Mouse (Mus musculus) monocyte, adult 5-6 weeks (primary cell): ENCODE data around the gene Stx2. TPM values are rescaled to one million over a fixed set of nuclear protein-coding genes. Genes with fewer than 3 reads are reported as not detected.
"Not testable (repeated sequence)": the region's sequence is repeated elsewhere in the genome, so short reads cannot be mapped to it uniquely, and the experiment has no call there.

Experiments
- ATAC-seq: fragments of 153-309, 156-312 bp; replicated peaks from 2 replicates; pipeline ENCODE4 v1.8.0; 2017; ENCODE audit warnings: mild to moderate bottlenecking; ENCODE audit not compliant: low TSS enrichment, insufficient number of reproducible peaks, severe bottlenecking, poor library complexity, low FRiP score
- total RNA-seq: library from RNA; stranded (forward); fragments of 200-1000, 200-491, 200-594 nt; gene quantifications from 3 replicates; pipeline ENCODE4 v1.2.3, GENCODE M21; 2017

The Stx2 gene
- total RNA-seq, 1 experiment from 2014 or later, result 19.9 TPM

DNA sequence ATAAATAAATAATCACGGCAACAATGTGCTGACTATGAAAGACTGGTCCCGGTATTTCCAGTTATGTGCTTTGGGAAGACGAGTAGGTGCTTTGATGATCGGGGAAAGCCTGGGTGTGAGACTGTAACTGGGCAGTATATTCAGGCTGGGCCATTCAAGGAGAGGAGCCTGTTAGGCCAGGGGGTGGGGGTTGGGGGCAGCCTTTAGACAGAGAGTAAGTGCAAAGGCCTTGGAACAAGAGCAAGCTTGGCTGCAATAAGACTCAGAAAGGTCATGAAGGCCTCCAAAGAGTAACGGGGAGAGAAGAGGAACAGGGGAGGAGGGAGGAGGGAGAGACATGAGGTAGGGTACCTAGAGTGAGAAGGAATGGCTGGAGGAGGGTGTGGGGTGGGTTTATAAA is 7.2 kb upstream of the Stx2 start:
- no peak for ATAC-seq

DNA sequence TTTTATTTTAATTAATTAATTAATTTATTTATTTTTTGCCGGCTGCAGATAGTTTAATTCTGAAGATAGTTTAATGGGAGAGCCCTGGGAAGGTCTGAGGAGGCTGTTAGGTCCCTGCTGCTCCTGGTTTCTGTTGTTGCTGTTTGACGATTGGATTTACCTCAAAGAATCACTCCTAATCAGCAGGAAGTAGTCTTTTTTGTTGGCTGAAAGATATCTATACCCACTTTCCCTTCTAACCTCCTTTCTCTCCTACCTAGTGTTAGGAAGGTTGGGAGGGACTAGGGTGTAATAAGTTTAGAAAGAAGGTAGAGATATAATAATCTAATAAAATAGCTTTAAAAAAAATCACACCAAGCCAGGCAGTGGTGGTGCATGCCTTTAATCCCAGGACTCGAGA is 6.6 kb upstream of the Stx2 start:
- ATAC-seq, result no peak

DNA sequence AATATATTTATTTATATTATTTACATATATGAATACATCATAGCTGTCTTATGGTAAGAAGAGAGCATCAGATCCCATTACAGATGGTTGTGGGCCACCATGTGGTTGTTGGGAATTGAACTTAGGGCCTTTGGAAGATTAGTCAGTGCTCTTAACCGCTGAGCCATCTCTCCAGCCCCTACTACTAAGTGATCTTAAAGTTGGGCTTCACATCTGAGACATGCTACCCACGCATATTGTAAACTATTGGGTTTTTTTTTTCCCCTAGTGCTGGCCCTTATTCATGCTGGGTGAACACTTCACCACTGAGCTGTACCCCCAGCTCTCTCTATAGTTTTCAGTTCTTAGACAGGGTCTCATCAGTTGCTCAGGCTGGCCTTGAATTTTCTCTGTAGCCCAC is 2.6 kb upstream of the Stx2 start:
- ATAC-seq, result no peak

DNA sequence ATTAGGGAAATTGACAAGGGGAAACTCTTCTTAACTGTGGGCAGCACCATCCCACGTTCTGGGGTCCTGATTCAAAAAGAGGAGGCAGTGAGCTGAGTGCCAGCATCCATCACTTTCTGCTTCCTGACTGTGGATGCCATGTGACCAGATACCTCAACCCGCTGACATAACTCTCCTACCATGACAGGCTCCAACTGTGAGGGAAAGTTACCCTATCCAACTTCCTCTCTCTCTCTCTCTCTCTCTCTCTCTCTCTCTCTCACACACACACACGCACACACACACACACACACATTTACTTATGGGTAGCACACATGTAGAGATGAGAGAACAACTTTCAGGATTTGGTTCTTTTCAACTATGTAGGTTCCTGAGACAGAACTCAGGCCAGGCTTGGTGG is 1.2 kb upstream of the Stx2 start:
- no peak for ATAC-seq

DNA sequence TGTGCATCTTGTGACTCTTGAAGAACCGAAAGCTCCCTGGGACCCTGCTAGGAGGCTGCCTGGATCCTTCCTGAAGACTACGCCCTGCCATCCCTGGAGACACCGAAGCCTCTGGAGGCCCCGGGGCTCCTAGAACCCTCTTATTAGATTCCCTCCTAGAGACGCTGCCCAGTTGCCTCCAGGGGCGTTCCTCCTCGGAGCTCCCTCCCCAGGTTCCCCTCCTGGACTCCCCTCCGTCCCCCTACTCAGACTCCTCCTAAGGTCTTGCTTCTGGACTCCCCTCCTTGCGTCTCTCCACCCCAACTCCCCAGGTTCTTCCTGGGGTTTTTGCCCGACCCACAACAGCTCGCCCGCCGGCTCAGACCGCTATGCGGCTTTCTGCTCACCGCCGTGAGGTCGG is 366 bp downstream of the Stx2 start:
- no peak for ATAC-seq

DNA sequence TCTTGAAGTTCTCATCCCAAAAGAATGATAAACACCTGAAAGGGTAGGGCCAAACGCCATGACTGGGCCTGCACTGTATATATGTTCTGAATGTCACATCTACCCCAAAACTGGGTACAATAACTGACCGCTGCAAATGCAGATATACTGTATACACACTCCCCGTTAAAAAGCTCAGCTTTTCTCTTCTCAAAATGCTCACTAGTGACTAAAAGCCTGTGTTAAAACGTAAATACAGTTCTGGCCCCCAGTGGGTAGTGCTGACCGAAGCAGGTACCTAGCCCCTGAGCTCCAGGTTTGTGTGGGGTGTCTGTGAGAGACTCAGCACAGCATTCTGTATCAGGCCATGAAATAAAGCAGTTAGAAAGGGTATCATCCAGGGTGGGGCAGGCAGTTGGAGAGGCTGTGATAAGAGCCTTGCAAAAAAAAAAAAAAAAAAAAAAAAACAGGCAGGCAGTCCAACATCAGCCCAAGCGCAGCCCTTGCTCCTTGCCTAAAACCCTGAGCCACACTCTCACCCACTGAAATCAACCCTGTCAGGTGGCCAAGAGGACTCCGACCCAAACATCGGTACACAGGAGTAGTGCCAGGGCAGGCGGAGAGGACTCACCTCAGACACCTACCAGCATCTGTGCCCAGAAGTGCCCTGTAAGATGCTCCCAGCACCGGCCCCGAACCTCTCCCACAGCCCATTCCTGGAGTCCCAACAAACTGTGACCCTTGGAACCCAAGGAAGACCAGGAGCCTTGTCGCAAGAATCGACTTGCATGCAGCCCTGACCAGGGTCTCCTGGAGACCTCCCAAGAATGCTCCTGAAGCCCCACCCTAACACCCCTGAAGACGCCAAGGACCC is 1.0 kb downstream of the Stx2 start:
- no peak for ATAC-seq

- no peak for ATAC-seq
Measured at GRCm38 (mm10) chr5:129006031-129006788, 2.2 kb downstream of the Stx2 start.

DNA sequence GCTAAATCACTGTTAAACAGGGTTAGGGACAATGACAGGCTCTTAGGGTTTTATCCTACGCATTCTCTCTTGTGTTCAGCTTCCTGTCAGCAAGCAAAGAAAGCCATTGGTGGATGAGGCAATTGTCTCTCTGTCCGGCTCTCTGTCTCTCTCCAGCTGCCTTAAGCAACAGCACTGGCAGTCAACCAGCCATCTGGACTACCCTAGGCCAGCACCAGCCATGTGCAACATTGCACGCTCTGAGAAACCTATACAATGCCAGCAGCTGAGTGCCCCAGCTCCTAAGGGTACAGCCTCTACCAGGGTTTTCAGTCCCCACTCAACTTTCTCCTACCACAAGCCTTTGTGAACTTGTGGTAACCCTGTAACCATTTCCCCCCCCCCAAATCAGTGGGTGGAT is 3.0 kb downstream of the Stx2 start:
- ATAC-seq, result no peak

DNA sequence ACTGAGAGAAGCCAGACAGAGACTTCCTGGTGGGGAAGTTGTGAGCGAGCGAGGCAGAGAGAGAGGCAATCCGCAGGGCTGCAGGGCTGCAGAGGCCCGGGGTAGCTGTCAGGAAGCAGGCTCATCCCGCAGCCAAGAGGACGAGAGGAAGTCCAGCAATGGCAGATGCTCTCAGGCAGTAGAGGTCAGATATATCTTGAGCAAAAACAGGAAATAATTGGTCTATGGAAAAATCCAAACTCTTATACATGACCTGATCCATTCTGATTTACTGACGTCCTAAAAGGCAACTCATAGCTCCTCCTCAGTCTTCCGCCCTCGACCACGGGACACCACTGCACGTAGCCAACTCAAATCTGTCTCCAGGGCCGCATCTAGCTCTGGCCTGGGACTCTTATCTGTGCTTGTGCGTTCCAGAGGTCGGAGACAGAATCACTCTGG is 5.8 kb downstream of the Stx2 start:
- 0 out of 2 replicates have a peak, but pooled peaks have one; percentile 33 for ATAC-seq

GRCm38 (mm10) chr5:129000706-129001468 is 7.5 kb downstream of the Stx2 start:
- no peak for ATAC-seq

GRCm38 (mm10) chr5:128987141-128987954 is 21.0 kb downstream of the Stx2 start:
- no peak for ATAC-seq

GRCm38 (mm10) chr5:128985946-128986345 is 22.4 kb downstream of the Stx2 start:
- no peak for ATAC-seq

GRCm38 (mm10) chr5:128984536-128984935 is 23.8 kb downstream of the Stx2 start:
- ATAC-seq, result no peak

DNA sequence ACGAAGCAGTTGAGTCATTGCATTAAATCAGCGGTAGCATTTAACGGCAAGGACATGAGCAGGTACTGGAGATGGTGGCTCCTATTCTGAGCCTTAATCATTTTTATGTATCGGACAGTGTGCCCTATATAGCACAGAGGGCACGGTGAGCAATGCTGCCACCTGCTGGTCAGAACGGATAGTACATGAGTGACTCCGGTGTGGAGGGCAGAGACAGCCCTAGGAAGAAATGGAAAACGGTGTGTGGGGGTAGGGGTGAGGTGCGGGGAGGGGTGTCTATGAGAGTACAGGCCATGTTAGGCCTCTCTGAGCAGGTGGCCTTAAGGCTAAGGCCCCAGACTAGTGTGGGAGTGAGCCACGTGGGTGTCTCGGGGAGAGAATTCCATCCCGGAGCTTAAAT is 26.8 kb downstream of the Stx2 start:
- ATAC-seq, result peak; percentile 67; the same call in 1 of the 2 replicates

DNA sequence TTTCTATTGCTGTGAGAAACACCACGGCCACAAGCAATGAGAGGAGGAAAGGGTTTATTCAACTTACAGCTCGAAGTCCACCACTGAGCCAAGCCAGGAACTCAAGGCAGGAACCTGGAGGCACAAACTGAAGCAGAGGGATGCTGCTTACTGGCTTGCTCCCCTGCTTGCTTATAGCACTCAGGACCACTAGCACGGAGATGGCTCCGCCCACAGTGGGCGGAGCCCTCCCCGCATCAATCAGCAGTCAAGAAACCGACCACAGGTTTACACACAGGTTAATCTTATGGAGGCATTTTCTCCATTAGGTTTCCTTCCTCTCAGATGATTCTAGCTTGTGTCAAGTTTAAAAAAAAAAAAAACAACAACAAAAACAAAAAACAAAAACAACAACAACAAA is 27.5 kb downstream of the Stx2 start:
- ATAC-seq, result no peak

DNA sequence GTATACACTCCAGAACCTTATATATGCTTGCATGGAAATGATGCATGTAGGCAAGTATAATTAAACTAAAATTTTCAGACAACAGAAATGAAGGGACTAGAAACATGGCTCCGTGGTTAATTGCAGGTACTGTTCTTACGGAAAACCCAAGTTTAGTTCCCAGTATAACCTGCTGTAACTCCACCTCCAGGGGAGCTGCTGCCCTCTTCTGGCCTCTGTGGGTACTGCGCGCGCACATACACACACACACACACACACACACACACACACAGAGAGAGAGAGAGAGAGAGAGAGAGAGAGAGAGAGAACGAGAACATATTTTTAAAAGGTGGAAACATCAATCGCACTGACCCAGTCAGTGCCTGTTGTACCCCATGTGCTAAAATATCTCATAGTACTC is 29.4 kb downstream of the Stx2 start:
- no peak for ATAC-seq

DNA sequence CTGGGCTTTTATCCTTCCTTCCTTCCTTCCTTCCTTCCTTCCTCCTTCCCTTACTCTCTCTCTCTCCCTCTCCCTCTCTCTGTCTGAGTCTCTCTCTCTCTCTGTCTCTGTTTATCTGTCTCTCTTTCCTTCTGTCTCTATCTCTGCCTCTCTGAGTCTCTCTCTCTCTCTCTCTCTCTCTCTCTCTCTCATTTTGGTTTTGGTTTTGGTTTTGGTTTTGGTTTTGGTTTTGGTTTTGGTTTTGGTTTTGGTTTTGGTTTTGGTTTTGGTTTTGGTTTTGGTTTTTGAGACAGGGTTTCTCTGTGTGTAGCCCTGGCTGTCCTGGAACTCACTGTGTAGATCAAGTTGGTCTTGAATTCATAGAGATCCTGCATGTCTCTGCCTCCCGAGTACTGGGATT is 30.9 kb downstream of the Stx2 start:
- ATAC-seq, result not testable (repeated sequence)

GRCm38 (mm10) chr5:128976266-128976665 is 32.1 kb downstream of the Stx2 start:
- ATAC-seq, result 0 out of 2 replicates have a peak, but pooled peaks have one; percentile 31
